Mouse (Mus musculus) liver, postnatal 0 days (tissue): ENCODE measurements around the gene Cdh24.

Experiments
- CTCF ChIP-seq: sonication (generic); IDR thresholded peaks from 2 replicates; pipeline ENCODE4 v1.5.1; 2016; ENCODE audit warnings: antibody characterized with exemption, low read depth
- EP300 ChIP-seq: IDR thresholded peaks from 2 replicates; pipeline ENCODE4 v1.6.1; 2016; ENCODE audit warnings: antibody characterized with exemption, low read depth, mild to moderate bottlenecking

DNA sequence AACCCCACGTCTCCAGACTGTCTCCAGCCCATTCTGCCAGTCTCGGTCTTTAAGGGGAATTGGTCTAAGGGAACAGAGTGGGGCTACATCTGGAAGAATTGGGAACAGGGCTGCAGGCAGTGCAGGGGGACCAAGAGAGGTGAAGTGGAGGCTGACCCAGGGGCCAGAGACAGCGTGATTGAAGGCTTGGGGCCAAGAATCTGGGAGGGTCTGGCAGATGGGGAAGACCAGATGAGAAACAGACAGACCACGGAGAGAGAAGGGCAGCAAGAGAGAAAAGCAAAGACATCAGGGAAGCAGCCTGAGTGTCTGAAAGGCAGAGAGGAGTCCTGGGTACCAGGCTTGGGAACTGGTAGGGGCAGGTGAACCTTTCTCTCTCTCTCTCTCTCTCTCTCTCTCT is 1.0 kb downstream of the Cdh24 start:
- no peak for TF ChIP-seq CTCF
- no peak for TF ChIP-seq EP300
